Mouse (Mus musculus) intestine, postnatal 0 days (tissue): ENCODE measurements around the gene Psenen. TPM values are rescaled to one million over a fixed set of nuclear protein-coding genes. Genes with fewer than 3 reads are reported as not detected.
A peak's percentile ranks its signal among the peaks of the same experiment; 100 is the strongest.

Experiments used
- ATAC-seq: fragments of 200-750 bp; cut with Nextera tagmentation; 2 replicates; pipeline ENCODE4 v1.8.0; 2017; ENCODE audit warnings: mild to moderate bottlenecking, moderate TSS enrichment, moderate library complexity
- H3K27ac ChIP-seq: fragments of 300-500 bp; sonication (generic); 2 replicates; pipeline ENCODE4 v1.5.1; 2014; ENCODE audit warnings: mild to moderate bottlenecking, low read depth, low read length, moderate library complexity
- H3K27me3 ChIP-seq: fragments of 300-500 bp; sonication (generic); replicated peaks from 2 replicates; pipeline ENCODE4 v1.6.1; 2014; ENCODE audit warnings: low read length, mixed read lengths; ENCODE audit not compliant: control insufficient read depth, insufficient read depth
- H3K36me3 ChIP-seq: fragments of 300-500 bp; sonication (generic); 2 replicates; pipeline ENCODE4 v1.6.1; 2014; ENCODE audit warnings: mild to moderate bottlenecking, moderate library complexity; ENCODE audit not compliant: control insufficient read depth, insufficient read depth
- H3K4me1 ChIP-seq: fragments of 300-500 bp; sonication (generic); replicated peaks from 2 replicates; pipeline ENCODE4 v1.6.1; 2014; ENCODE audit warnings: antibody characterized with exemption, low read length, mixed read lengths; ENCODE audit not compliant: control insufficient read depth, insufficient read depth
- H3K4me2 ChIP-seq: fragments of 300-500 bp; sonication (generic); replicated peaks from 2 replicates; pipeline ENCODE4 v1.6.1; 2014; ENCODE audit warnings: low read depth, mild to moderate bottlenecking, moderate library complexity
- H3K4me3 ChIP-seq: fragments of 300-500 bp; sonication (generic); 2 replicates; pipeline ENCODE4 v1.5.1; 2014; ENCODE audit warnings: low read depth, low read length
- H3K9ac ChIP-seq: fragments of 300-500 bp; sonication (generic); 2 replicates; pipeline ENCODE4 v1.6.1; 2014; ENCODE audit warnings: mild to moderate bottlenecking, low read depth, low read length
- H3K9me3 ChIP-seq: fragments of 300-500 bp; sonication (generic); 2 replicates; pipeline ENCODE4 v1.6.1; 2016; ENCODE audit warnings: mixed run types; ENCODE audit not compliant: control insufficient read depth
- CTCF ChIP-seq: sonication (generic); IDR thresholded peaks from 2 replicates; pipeline ENCODE4 v1.5.1; 2016; ENCODE audit warnings: low read depth, mild to moderate bottlenecking, control low read depth, antibody characterized with exemption, moderate library complexity
- WGBS: fragments of 180-500 bp; shearing (Covaris S2); extraction: QIAGEN DNeasy Blood & Tissue Kit; methylation state at CpG from one replicate; pipeline ENCODE4 v1.1.7; 2014; 5-methylcytosine and 5-hydroxymethylcytosine counted together
- polyA plus RNA-seq: library from polyadenylated mRNA; unstranded; fragments of >200 nt; fragmentation: Nextera tagmentation; extraction: Ambion mirVana; gene quantifications from 2 replicates; pipeline ENCODE4 v1.2.1, GENCODE M21; 2015

Gene Psenen
- polyA plus RNA-seq, 1 experiment from 2014 or later = 247 TPM

DNA sequence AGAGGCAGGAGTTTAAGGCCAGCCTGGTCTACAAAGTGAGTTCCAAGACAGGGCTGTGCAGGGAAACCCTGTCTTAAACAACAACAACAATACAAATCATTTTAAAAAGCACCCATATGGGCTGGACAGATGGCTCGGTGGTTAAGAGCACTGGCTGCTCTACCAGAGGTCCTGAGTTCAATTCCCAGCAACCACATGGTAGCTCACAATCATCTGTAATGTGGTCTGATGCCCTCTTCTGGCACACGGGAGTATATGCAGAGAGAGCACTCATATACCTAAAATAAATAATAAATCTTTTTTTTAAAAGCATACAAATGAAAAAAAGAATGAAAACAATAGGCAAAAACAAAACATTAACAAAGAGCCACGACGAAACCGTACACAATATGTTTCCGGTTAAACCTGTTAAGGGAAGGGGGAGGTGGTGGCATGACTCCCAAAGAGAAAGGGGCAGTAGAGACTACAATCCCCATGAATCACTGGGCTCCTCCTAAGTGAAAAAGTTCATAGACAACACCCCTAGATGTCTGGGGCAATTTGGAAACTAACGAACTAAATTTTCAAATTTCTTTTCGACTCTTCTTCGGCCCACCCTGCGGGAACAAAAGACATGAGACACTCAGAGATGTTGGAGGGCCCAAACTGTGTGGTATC lies 11.9 kb downstream of the Psenen start:
- ATAC-seq = peak; percentile 66
- H3K9ac ChIP-seq = peak overlapping the region; percentile 59
- H3K27ac ChIP-seq = peak overlapping the region; percentile 89
- H3K4me2 ChIP-seq = peak overlapping the region; percentile 86
- 3% methylated on average over 10 of the region's 10 CpGs for WGBS
- H3K27me3 ChIP-seq = no peaks in the 10 kb centered on the region
- TF ChIP-seq CTCF = peak; percentile 67
- H3K36me3 ChIP-seq = peaks cover 24% of the 10 kb centered on the region
- peak overlapping the region; percentile 70 for H3K4me3 ChIP-seq
- H3K9me3 ChIP-seq = no peaks in the 10 kb centered on the region
- peaks cover 3% of the 10 kb centered on the region; the same call in 1 of the 2 replicates for H3K4me1 ChIP-seq

GRCm38 (mm10) chr7:30550603-30551002 lies 12.8 kb downstream of the Psenen start:
- TF ChIP-seq CTCF = no peak
- 100% methylated on average over 1 of the region's 1 CpGs for WGBS
- H3K4me2 ChIP-seq = no peak overlapping the region
- H3K27ac ChIP-seq = no peak overlapping the region
- H3K9me3 ChIP-seq = no peaks in the 10 kb centered on the region
- ATAC-seq = no peak
- peaks cover 14% of the 10 kb centered on the region for H3K36me3 ChIP-seq
- peaks cover 3% of the 10 kb centered on the region; the same call in 1 of the 2 replicates for H3K4me1 ChIP-seq
- H3K27me3 ChIP-seq = no peaks in the 10 kb centered on the region
- no peak overlapping the region for H3K4me3 ChIP-seq
- H3K9ac ChIP-seq = no peak overlapping the region

- TF ChIP-seq CTCF = no peak
- no peak for ATAC-seq
These were observed 13.5 kb downstream of the Psenen start for GRCm38 (mm10) chr7:30549880-30550279.

GRCm38 (mm10) chr7:30544327-30544726 lies 19.1 kb downstream of the Psenen start:
- H3K27me3 ChIP-seq = no peaks in the 10 kb centered on the region
- peaks cover 19% of the 10 kb centered on the region; the same call in 1 of the 2 replicates for H3K36me3 ChIP-seq
- H3K4me2 ChIP-seq = no peak overlapping the region
- no peak overlapping the region for H3K4me3 ChIP-seq
- H3K9me3 ChIP-seq = no peaks in the 10 kb centered on the region
- no peaks in the 10 kb centered on the region for H3K4me1 ChIP-seq
- no peak overlapping the region for H3K9ac ChIP-seq
- 91% methylated on average over 2 of the region's 2 CpGs for WGBS
- no peak overlapping the region for H3K27ac ChIP-seq
- TF ChIP-seq CTCF = no peak
- ATAC-seq = no peak

More at GRCm38 (mm10) chr7:30549880-30550279, 13.5 kb downstream of the Psenen start:
- Histone ChIP-seq H3K27me3 (no peaks in the 10 kb centered on the region), H3K4me1 (peaks cover 3% of the 10 kb centered on the region; the same call in 1 of the 2 replicates), H3K4me3 (no peak overlapping the region), H3K27ac (no peak overlapping the region), H3K4me2 (no peak overlapping the region), H3K9me3 (no peaks in the 10 kb centered on the region), H3K36me3 (peaks cover 8% of the 10 kb centered on the region), H3K9ac (no peak overlapping the region)
- 82% methylated on average over 2 of the region's 2 CpGs for WGBS

- Histone ChIP-seq H3K4me2 (no peak overlapping the region), H3K4me3 (no peak overlapping the region), H3K4me1 (no peaks in the 10 kb centered on the region), H3K9me3 (no peaks in the 10 kb centered on the region), H3K27ac (no peak overlapping the region), H3K9ac (no peak overlapping the region), H3K27me3 (no peaks in the 10 kb centered on the region), H3K36me3 (peaks cover 19% of the 10 kb centered on the region; the same call in 1 of the 2 replicates)
- ATAC-seq = no peak
- TF ChIP-seq CTCF = no peak
- 91% methylated on average over 7 of the region's 7 CpGs for WGBS
These were observed 22.9 kb downstream of the Psenen start for GRCm38 (mm10) chr7:30540572-30540971.

DNA sequence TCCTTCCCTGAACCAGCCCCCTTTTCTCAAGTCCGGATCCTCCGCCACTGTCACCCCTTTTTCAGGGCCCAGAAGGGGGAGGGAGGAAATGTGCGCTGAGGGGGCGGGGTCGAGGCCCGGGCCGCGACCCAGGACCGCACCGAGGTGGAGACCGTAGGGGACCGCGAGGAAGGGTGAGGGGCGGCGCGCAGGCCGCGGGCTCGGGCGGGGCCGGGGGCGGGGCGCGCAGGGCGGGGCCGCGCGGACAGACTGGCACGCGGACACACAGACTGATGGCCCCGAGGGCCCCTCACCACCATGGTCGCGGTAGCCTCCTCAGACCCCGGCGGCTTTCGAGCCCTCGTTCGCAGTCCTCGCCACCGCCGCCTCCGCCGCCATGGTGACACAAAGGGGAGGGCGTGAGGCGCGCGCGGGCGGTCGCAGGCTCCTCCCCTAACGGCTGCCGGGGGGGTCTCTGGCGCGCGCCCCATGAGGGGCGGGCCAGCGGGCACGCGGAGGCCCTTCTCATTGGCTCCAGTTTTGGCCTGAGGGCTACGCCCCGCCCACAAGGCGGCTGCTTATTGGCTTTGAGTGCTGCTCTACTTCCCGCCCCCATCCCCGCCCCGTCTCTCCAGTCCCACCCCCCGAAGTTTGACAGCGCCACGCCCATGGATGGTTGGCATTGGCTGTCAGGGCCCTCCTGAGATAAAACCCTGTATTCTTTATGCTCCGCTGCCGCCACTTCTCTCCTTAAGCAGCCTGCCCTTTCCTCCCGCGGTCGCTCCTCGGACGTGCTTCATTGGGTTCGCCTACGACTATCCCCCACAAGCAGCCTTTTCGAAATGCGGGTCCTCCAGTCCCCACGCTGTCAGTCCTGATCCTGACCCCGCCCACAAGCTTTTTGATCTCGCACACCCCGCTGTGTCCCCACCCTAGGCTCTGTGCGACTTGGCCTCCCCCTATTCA lies 28.5 kb downstream of the Psenen start, which contains the start of gene Arhgap33:
Gene Arhgap33, minus strand, starts transcription at position 428 of the 945 bp plus-strand sequence.
- peak; percentile 92 for ATAC-seq
- peak within 1 kb of the TSS; percentile 75 for H3K4me3 ChIP-seq
- no peak for TF ChIP-seq CTCF
- H3K4me1 ChIP-seq = peaks cover 3% of the 10 kb centered on the region; the same call in 1 of the 2 replicates
- peak within 1 kb of the TSS; percentile 97 for H3K4me2 ChIP-seq
- H3K36me3 ChIP-seq = peaks cover 7% of the 10 kb centered on the region; the same call in 1 of the 2 replicates
- H3K27ac ChIP-seq = no peak within 1 kb of the TSS
- no peaks in the 10 kb centered on the region for H3K9me3 ChIP-seq
- under 1% methylated on average over 60 of the region's 84 CpGs for WGBS
- peak within 1 kb of the TSS; percentile 37; the same call in 1 of the 2 replicates for H3K9ac ChIP-seq
- no peaks in the 10 kb centered on the region for H3K27me3 ChIP-seq
